Mouse (Mus musculus) heart, adult 2 months (tissue): ENCODE data around the gene Tectb.

Experiments used
- CTCF ChIP-seq: fragments of 200-600 bp; IDR thresholded peaks from 2 replicates; pipeline ENCODE4 v1.8.1; 2022; ENCODE audit warnings: antibody characterized with exemption, mild to moderate bottlenecking, moderate library complexity
- EP300 ChIP-seq: fragments of 200-500 bp; IDR thresholded peaks from 2 replicates; pipeline ENCODE4 v1.6.1; 2011; ENCODE audit warnings: low read depth, low read length, control low read depth; ENCODE audit not compliant: insufficient read depth
- POLR2A ChIP-seq: fragments of 200-500 bp; IDR thresholded peaks from 2 replicates; pipeline ENCODE4 v1.6.1; 2011; ENCODE audit warnings: mild to moderate bottlenecking, low read depth, low read length, control low read depth; ENCODE audit not compliant: insufficient read depth

GRCm38 (mm10) chr19:55232136-55232535 lies 51.6 kb downstream of the Tectb start:
- no peak for TF ChIP-seq CTCF
- no peak for TF ChIP-seq POLR2A
- TF ChIP-seq EP300: 0 out of 2 replicates have a peak, but pooled peaks have one; percentile 36
